Comparison of ENCODE assay signal across 11 mouse cellular contexts in the genomic region with DNA sequence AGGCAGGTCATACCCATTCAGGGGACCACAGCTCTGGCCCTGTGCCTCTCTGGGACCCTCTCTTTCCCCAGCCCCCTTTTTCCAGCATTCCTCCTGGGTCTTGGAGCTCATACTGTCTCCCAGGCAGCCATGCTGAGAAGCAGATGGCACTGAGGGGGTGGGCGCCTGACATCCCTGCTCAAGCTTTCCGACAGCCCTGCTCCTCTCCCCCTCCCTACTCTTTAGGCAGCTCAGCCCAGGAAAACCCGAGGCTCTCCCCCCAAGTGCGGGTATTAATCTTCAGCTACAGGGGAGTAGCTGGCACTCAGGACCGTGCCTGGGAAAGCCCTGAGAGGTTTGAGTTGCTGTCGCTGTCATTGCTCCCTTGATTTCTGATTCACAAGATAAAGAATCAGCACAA.
DNase-seq lines count a peak whose midpoint lies in the region; ATAC-seq and TF ChIP-seq lines count a peak whose summit lies in the region.
"Had no signal": no experiment of that assay in that cellular context is flagged by ENCODE, and none has a peak within 500 bp of the region (broad histone marks: within the 10 kb centered on the region; RNA-seq: fewer than 3 reads in every experiment).

No protein-coding gene starts in this region.

- no peak for TF ChIP-seq CTCF in forebrain, postnatal 0 days (IDR thresholded peaks at IDR 0.05; ENCODE audit: low read depth)

- peak; percentile 84 for DNase-seq in brain, adult 2 months (ENCODE audit: low read depth, low spot score)
- peak; percentile 83 for DNase-seq in forebrain, postnatal 0 days
- peak; percentile 75 to 79 for DNase-seq in layer of hippocampus, adult 8-10 months (ENCODE audit: low spot score in 2 of 2)
- no peak for DNase-seq in spleen, adult 12 weeks (ENCODE audit: low spot score)
- DNase-seq in embryo, embryonic 9.5 days (ENCODE audit: extremely low spot score), result no peak
- DNase-seq in limb, embryonic 10.5 days (ENCODE audit: low spot score), result no peak
- DNase-seq: lung, postnatal 36 days; thymus, adult 2 months had no signal

- H3K27ac ChIP-seq in forebrain, postnatal 0 days (ENCODE audit: low read depth, low read length), result peak overlapping the region; percentile 74
- H3K27ac ChIP-seq in neural tube, embryonic 14.5 days (ENCODE audit: low read depth, low read length), result peak overlapping the region; percentile 44
- H3K27ac ChIP-seq in limb, embryonic 10.5 days, result no peak overlapping the region

- H3K9ac ChIP-seq in forebrain, postnatal 0 days, result no peak overlapping the region
- H3K9ac ChIP-seq in neural tube, embryonic 14.5 days (replicated peaks; ENCODE audit: low read depth, low read length), result no peak overlapping the region

- H3K27me3 ChIP-seq in forebrain, postnatal 0 days (ENCODE audit: insufficient read depth, low read length), result no peaks in the 10 kb centered on the region
- no peaks in the 10 kb centered on the region for H3K27me3 ChIP-seq in neural tube, embryonic 14.5 days (ENCODE audit: control insufficient read depth, insufficient read depth, low read length)
- H3K27me3 ChIP-seq in limb, embryonic 10.5 days (ENCODE audit: low read depth, poor library complexity, severe bottlenecking), result no peaks in the 10 kb centered on the region

- no peak overlapping the region for H3K4me3 ChIP-seq in forebrain, postnatal 0 days (ENCODE audit: low read depth, low read length)
- H3K4me3 ChIP-seq in neural tube, embryonic 14.5 days (ENCODE audit: low read depth, low read length), result no peak overlapping the region
- no peak overlapping the region for H3K4me3 ChIP-seq in limb, embryonic 10.5 days

- 0 out of 2 replicates have a peak overlapping the region, but pooled peaks have one; percentile 23 for H3K4me2 ChIP-seq in forebrain, postnatal 0 days (ENCODE audit: low read depth)
- no peak overlapping the region for H3K4me2 ChIP-seq in neural tube, embryonic 14.5 days (ENCODE audit: low read depth, low read length)

- 23% methylated on average over 6 of the region's 6 CpGs for WGBS in forebrain, postnatal 0 days
- 23% methylated on average over 6 of the region's 6 CpGs for WGBS in neural tube, embryonic 14.5 days
- WGBS in limb, embryonic 10.5 days, result 50% methylated on average over 6 of the region's 6 CpGs

- H3K36me3 ChIP-seq in forebrain, postnatal 0 days (ENCODE audit: insufficient read depth), result no peaks in the 10 kb centered on the region
- H3K36me3 ChIP-seq in neural tube, embryonic 14.5 days (ENCODE audit: control insufficient read depth, insufficient read depth, low read length), result no peaks in the 10 kb centered on the region
- H3K36me3 ChIP-seq in limb, embryonic 10.5 days, result no peaks in the 10 kb centered on the region

- no peaks in the 10 kb centered on the region for H3K9me3 ChIP-seq in forebrain, postnatal 0 days (ENCODE audit: low read length)
- no peaks in the 10 kb centered on the region for H3K9me3 ChIP-seq in neural tube, embryonic 14.5 days (ENCODE audit: control insufficient read depth, low read length)
- no peaks in the 10 kb centered on the region for H3K9me3 ChIP-seq in limb, embryonic 10.5 days (replicated peaks)

- H3K4me1 ChIP-seq in forebrain, postnatal 0 days (ENCODE audit: insufficient read depth), result peaks cover 9% of the 10 kb centered on the region; the same call in 1 of the 2 replicates
- peaks cover 8% of the 10 kb centered on the region for H3K4me1 ChIP-seq in neural tube, embryonic 14.5 days (ENCODE audit: control insufficient read depth, insufficient read depth, low read length)
- peaks cover 6% of the 10 kb centered on the region; the same call in 1 of the 2 replicates for H3K4me1 ChIP-seq in limb, embryonic 10.5 days

- peak; percentile 95 for ATAC-seq in forebrain, postnatal 0 days
- peak; percentile 47; the same call in 1 of the 2 replicates for ATAC-seq in neural tube, embryonic 14.5 days (ENCODE audit: low read depth)
- no peak for ATAC-seq in megakaryocyte, adult 5-6 weeks (ENCODE audit: poor library complexity, severe bottlenecking)
- ATAC-seq: intestine, embryonic 16.5 days had no signal

Comparison
In these comparisons a context has a peak if more than half of its experiments do, and no peak if none do; other contexts are left out.
1. DNase-seq: peak in brain, adult 2 months (single experiment), forebrain, postnatal 0 days (single experiment) and layer of hippocampus, adult 8-10 months (2 of 2); none in spleen, adult 12 weeks (single experiment), embryo, embryonic 9.5 days (single experiment) and limb, embryonic 10.5 days (single experiment).